Mouse (Mus musculus) ES-Bruce4 (cell line): ENCODE results near the gene Wdr35.

ENCODE experiments used
- CTCF ChIP-seq: IDR thresholded peaks from one replicate; pipeline ENCODE4 v1.8.1; 2011; ENCODE audit warnings: low read depth, low read length
- EP300 ChIP-seq: IDR thresholded peaks from 2 replicates; pipeline ENCODE4 v1.6.1; 2011; ENCODE audit warnings: low read depth, low read length; ENCODE audit not compliant: insufficient read depth
- POLR2A ChIP-seq: IDR thresholded peaks from one replicate; pipeline ENCODE4 v1.8.1; 2011; ENCODE audit warnings: low read length; ENCODE audit not compliant: insufficient read depth

- TF ChIP-seq CTCF, result no peak
- TF ChIP-seq EP300, result no peak
- TF ChIP-seq POLR2A, result no peak
Observed at GRCm38 (mm10) chr12:9020431-9020830, 46.7 kb downstream of the Wdr35 start.
